Mouse (Mus musculus) midbrain, embryonic 14.5 days (tissue): ENCODE data around the gene Tmem37. TPM values are rescaled to one million over a fixed set of nuclear protein-coding genes. Genes with fewer than 3 reads are reported as not detected.

Experiments
- ATAC-seq: fragments of 200-750 bp; cut with Nextera tagmentation; 2 replicates; pipeline ENCODE4 v1.8.0; 2017; ENCODE audit warnings: moderate number of reproducible peaks, moderate library complexity; ENCODE audit not compliant: low FRiP score, low TSS enrichment
- DNase-seq: peaks from one replicate; pipeline ENCODE4 v3.0.0-alpha.2; 2015
- H3K27ac ChIP-seq: fragments of 300-500 bp; sonication (generic); replicated peaks from 2 replicates; pipeline ENCODE4 v1.5.1; 2014; ENCODE audit warnings: mild to moderate bottlenecking, low read depth, low read length, moderate library complexity
- H3K27me3 ChIP-seq: fragments of 300-500 bp; sonication (generic); 2 replicates; pipeline ENCODE4 v1.6.1; 2014; ENCODE audit warnings: low read length, control low read depth, mixed read lengths; ENCODE audit not compliant: control insufficient read depth, insufficient read depth
- H3K36me3 ChIP-seq: fragments of 300-500 bp; sonication (generic); 2 replicates; pipeline ENCODE4 v1.6.1; 2014; ENCODE audit warnings: low read length, control low read depth; ENCODE audit not compliant: control insufficient read depth, insufficient read depth
- H3K4me1 ChIP-seq: fragments of 300-500 bp; sonication (generic); 2 replicates; pipeline ENCODE4 v1.6.1; 2014; ENCODE audit warnings: mild to moderate bottlenecking, antibody characterized with exemption, low read length, control low read depth; ENCODE audit not compliant: control insufficient read depth, insufficient read depth
- H3K4me2 ChIP-seq: fragments of 300-500 bp; sonication (generic); 2 replicates; pipeline ENCODE4 v1.6.1; 2014; ENCODE audit warnings: mild to moderate bottlenecking, low read length, moderate library complexity
- H3K4me3 ChIP-seq: fragments of 300-500 bp; sonication (generic); replicated peaks from 2 replicates; pipeline ENCODE4 v1.5.1; 2014; ENCODE audit warnings: low read depth, low read length
- H3K9ac ChIP-seq: fragments of 300-500 bp; sonication (generic); replicated peaks from 2 replicates; pipeline ENCODE4 v1.6.1; 2014; ENCODE audit warnings: mild to moderate bottlenecking, low read length, moderate library complexity
- H3K9me3 ChIP-seq: fragments of 300-500 bp; sonication (generic); 2 replicates; pipeline ENCODE4 v1.6.1; 2016; ENCODE audit warnings: low read length, control low read depth, mixed read lengths; ENCODE audit not compliant: control insufficient read depth
- WGBS: fragments of 180-500 bp; shearing (Covaris S2); extraction: QIAGEN DNeasy Blood & Tissue Kit; methylation state at CpG from one replicate; pipeline ENCODE4 v1.1.7; 2014; 5-methylcytosine and 5-hydroxymethylcytosine counted together
- polyA plus RNA-seq: library from polyadenylated mRNA; unstranded; fragments of >200 nt; fragmentation: Nextera tagmentation; extraction: Ambion mirVana; gene quantifications from 2 replicates; pipeline ENCODE4 v1.2.1, GENCODE M21; 2014

Gene Tmem37
- polyA plus RNA-seq: 3.1 and 7.4 TPM in 2 replicates

- 1% methylated on average over 40 of the region's 40 CpGs for WGBS
- Histone ChIP-seq H3K9me3 (no peaks in the 10 kb centered on the region), H3K9ac (peak within 1 kb of the TSS; percentile 45), H3K4me2 (peak within 1 kb of the TSS; percentile 75), H3K27me3 (peaks cover 13% of the 10 kb centered on the region; the same call in 1 of the 2 replicates), H3K27ac (no peak within 1 kb of the TSS), H3K4me3 (peak within 1 kb of the TSS; percentile 37), H3K4me1 (peaks cover 4% of the 10 kb centered on the region), H3K36me3 (no peaks in the 10 kb centered on the region)
- peak; percentile 67; the same call in 1 of the 2 replicates for ATAC-seq
- DNase-seq: peak; percentile 63
These were observed at the start of gene Tmem37 for GRCm38 (mm10) chr1:120073519-120074306. Tmem37 (minus strand) TSS chr1:120074074.

GRCm38 (mm10) chr1:120122634-120123383 is 48.9 kb upstream of the Tmem37 start:
- Histone ChIP-seq H3K36me3 (no peaks in the 10 kb centered on the region), H3K27me3 (no peaks in the 10 kb centered on the region), H3K9me3 (no peaks in the 10 kb centered on the region), H3K9ac (no peak overlapping the region), H3K27ac (no peak overlapping the region), H3K4me3 (no peak overlapping the region), H3K4me1 (peaks cover 9% of the 10 kb centered on the region), H3K4me2 (no peak overlapping the region)
- ATAC-seq (no peak), DNase-seq (no peak)
- WGBS: 96% methylated on average over 8 of the region's 8 CpGs

- WGBS: 91% methylated on average over 9 of the region's 9 CpGs
- peak overlapping the region; percentile 47 for H3K4me3 ChIP-seq
- no peak overlapping the region for H3K9ac ChIP-seq
- no peaks in the 10 kb centered on the region for H3K9me3 ChIP-seq
- no peak for DNase-seq
- H3K27ac ChIP-seq: peak overlapping the region; percentile 86; the same call in 1 of the 2 replicates
- H3K27me3 ChIP-seq: no peaks in the 10 kb centered on the region
- peaks cover 9% of the 10 kb centered on the region for H3K4me1 ChIP-seq
- H3K36me3 ChIP-seq: no peaks in the 10 kb centered on the region
- peak overlapping the region; percentile 87 for H3K4me2 ChIP-seq
- ATAC-seq: no peak
These were observed 48.2 kb upstream of the Tmem37 start for GRCm38 (mm10) chr1:120121930-120122530.

- DNase-seq (peak; percentile 99), ATAC-seq (peak; percentile 94)
- peak within 1 kb of the TSS; percentile 57 for H3K9ac ChIP-seq
- H3K27ac ChIP-seq: peak within 1 kb of the TSS; percentile 86
- H3K4me3 ChIP-seq: peak within 1 kb of the TSS; percentile 47
- H3K4me2 ChIP-seq: peak within 1 kb of the TSS; percentile 87
- WGBS: 1% methylated on average over 52 of the region's 52 CpGs
- no peaks in the 10 kb centered on the region for H3K27me3 ChIP-seq
- peaks cover 9% of the 10 kb centered on the region for H3K4me1 ChIP-seq
- H3K9me3 ChIP-seq: no peaks in the 10 kb centered on the region
- peaks cover 1% of the 10 kb centered on the region for H3K36me3 ChIP-seq
These were observed 47.3 kb upstream of the Tmem37 start, which contains the start of the genes Dbi and 3110009E18Rik for GRCm38 (mm10) chr1:120120969-120121811. Dbi (minus strand) TSS chr1:120121078. 3110009E18Rik (plus strand) TSS chr1:120121187.

- peaks cover 9% of the 10 kb centered on the region for H3K4me1 ChIP-seq
- DNase-seq: no peak
These were observed 46.5 kb upstream of the Tmem37 start for GRCm38 (mm10) chr1:120120141-120120968.

GRCm38 (mm10) chr1:120119389-120119788 is 45.5 kb upstream of the Tmem37 start:
- peaks cover 9% of the 10 kb centered on the region for H3K4me1 ChIP-seq
- WGBS: 85% methylated on average over 4 of the region's 4 CpGs
- ATAC-seq: no peak
- H3K27me3 ChIP-seq: no peaks in the 10 kb centered on the region
- peak overlapping the region; percentile 57; the same call in 1 of the 2 replicates for H3K9ac ChIP-seq
- H3K9me3 ChIP-seq: no peaks in the 10 kb centered on the region; the same call in 1 of the 2 replicates
- H3K36me3 ChIP-seq: peaks cover 19% of the 10 kb centered on the region
- peak overlapping the region; percentile 87 for H3K4me2 ChIP-seq
- H3K4me3 ChIP-seq: peak overlapping the region; percentile 47; the same call in 1 of the 2 replicates
- no peak for DNase-seq
- no peak overlapping the region for H3K27ac ChIP-seq

More at GRCm38 (mm10) chr1:120120141-120120968, 46.5 kb upstream of the Tmem37 start:
- H3K27ac ChIP-seq: peak overlapping the region; percentile 86
- peaks cover 10% of the 10 kb centered on the region for H3K36me3 ChIP-seq
- no peaks in the 10 kb centered on the region for H3K9me3 ChIP-seq
- 4% methylated on average over 24 of the region's 24 CpGs for WGBS
- peak overlapping the region; percentile 87 for H3K4me2 ChIP-seq
- ATAC-seq: peak; percentile 21
- H3K4me3 ChIP-seq: peak overlapping the region; percentile 47
- peak overlapping the region; percentile 57 for H3K9ac ChIP-seq
- H3K27me3 ChIP-seq: no peaks in the 10 kb centered on the region

GRCm38 (mm10) chr1:120118854-120119253 is 45.0 kb upstream of the Tmem37 start:
- 94% methylated on average over 2 of the region's 2 CpGs for WGBS
- H3K27ac ChIP-seq: no peak overlapping the region
- H3K9me3 ChIP-seq: no peaks in the 10 kb centered on the region; the same call in 1 of the 2 replicates
- peak overlapping the region; percentile 87 for H3K4me2 ChIP-seq
- no peak overlapping the region for H3K9ac ChIP-seq
- H3K27me3 ChIP-seq: no peaks in the 10 kb centered on the region
- peaks cover 9% of the 10 kb centered on the region for H3K4me1 ChIP-seq
- DNase-seq (no peak), ATAC-seq (no peak)
- H3K36me3 ChIP-seq: peaks cover 22% of the 10 kb centered on the region
- H3K4me3 ChIP-seq: 0 out of 2 replicates have a peak overlapping the region, but pooled peaks have one; percentile 3
